Mouse (Mus musculus) forebrain, embryonic 14.5 days (tissue): ENCODE data around the gene Desi2. TPM values are rescaled to one million over a fixed set of nuclear protein-coding genes. Genes with fewer than 3 reads are reported as not detected.

Experiments used
- polyA plus RNA-seq: library from polyadenylated mRNA; unstranded; fragments of >200 nt; fragmentation: Nextera tagmentation; extraction: Ambion mirVana; gene quantifications from 2 replicates; pipeline ENCODE4 v1.2.1, GENCODE M21; 2014

Gene Desi2
- polyA plus RNA-seq, 1 experiment from 2014 or later: 10.2 TPM

Other genes with a start within 250 kb of the Desi2 start
- gene Catspere2, start 204.0 kb upstream of the Desi2 start, polyA plus RNA-seq: 0.06 and 0.25 TPM in 2 replicates
- gene Cox20, start 131.7 kb downstream of the Desi2 start, polyA plus RNA-seq: 150 and 167 TPM in 2 replicates
- gene Hnrnpu, start 150.4 kb downstream of the Desi2 start, polyA plus RNA-seq: 284 and 334 TPM in 2 replicates
- 5.9 and 7.6 TPM in 2 replicates for gene Efcab2, start 218.7 kb downstream of the Desi2 start, polyA plus RNA-seq